Mouse (Mus musculus) lung, adult 2 months (tissue): ENCODE measurements at regions not wholly inside any gene's neighbourhood (a gene's known extent, or its start where the extent isn't known, plus 50 kb on each side); places are given as distances from the start of the nearest gene placed in this dataset.

ENCODE experiments used
- DNase-seq: peaks from one replicate; pipeline ENCODE4 v3.0.0; 2022
- H3K4me1 ChIP-seq: fragments of 200-500 bp; 2 replicates; pipeline ENCODE4 v1.6.1; 2011; ENCODE audit warnings: low read length; ENCODE audit not compliant: control insufficient read depth, insufficient read depth
- H3K4me3 ChIP-seq: fragments of 200-500 bp; replicated peaks from 2 replicates; pipeline ENCODE3; 2011; ENCODE audit warnings: low read depth, mild to moderate bottlenecking, control low read depth, low read length; ENCODE audit errors: extremely low read depth
- CTCF ChIP-seq: fragments of 200-500 bp; IDR thresholded peaks from 2 replicates; pipeline ENCODE4 v1.5.1; 2011; ENCODE audit warnings: mild to moderate bottlenecking, low read length, control low read depth; ENCODE audit not compliant: insufficient read depth
- POLR2A ChIP-seq: fragments of 200-500 bp; IDR thresholded peaks from 2 replicates; pipeline ENCODE4 v1.6.1; 2011; ENCODE audit warnings: low read depth, mild to moderate bottlenecking, control low read depth, low read length, borderline replicate concordance; ENCODE audit errors: extremely low read depth
- WGBS: fragments of 180-500 bp; shearing (Covaris S2); methylation state at CpG from one replicate; pipeline ENCODE4 v1.1.7; 2018; 5-methylcytosine and 5-hydroxymethylcytosine counted together

GRCm38 (mm10) chr5:64541765-64542164 lies 261.4 kb upstream of the Klf3 start:
- TF ChIP-seq CTCF (no peak), POLR2A (no peak)
- Histone ChIP-seq H3K4me1 (peaks cover 3% of the 10 kb centered on the region), H3K4me3 (no peak overlapping the region)
- DNase-seq, result no peak

- TF ChIP-seq POLR2A, result no peak
- WGBS, result 86% methylated on average over 7 of the region's 7 CpGs
- no peak for DNase-seq
- Histone ChIP-seq H3K4me1 (no peaks in the 10 kb centered on the region), H3K4me3 (no peak overlapping the region)
Measured at GRCm38 (mm10) chr5:64555931-64556330, 247.3 kb upstream of the Klf3 start.

- no peak for DNase-seq
- 74% methylated on average over 13 of the region's 13 CpGs for WGBS
- H3K4me1 ChIP-seq, result no peaks in the 10 kb centered on the region
- TF ChIP-seq POLR2A (no peak), CTCF (no peak)
- no peak overlapping the region for H3K4me3 ChIP-seq
Measured at GRCm38 (mm10) chr5:64566451-64567390, 236.5 kb upstream of the Klf3 start.

GRCm38 (mm10) chr5:64567813-64568212 lies 235.4 kb upstream of the Klf3 start:
- no peak for DNase-seq
- WGBS, result 77% methylated on average over 5 of the region's 5 CpGs
- no peak for TF ChIP-seq POLR2A
- no peak for TF ChIP-seq CTCF
- Histone ChIP-seq H3K4me3 (no peak overlapping the region), H3K4me1 (no peaks in the 10 kb centered on the region)

GRCm38 (mm10) chr5:64568294-64568693 lies 234.9 kb upstream of the Klf3 start:
- Histone ChIP-seq H3K4me3 (no peak overlapping the region), H3K4me1 (no peaks in the 10 kb centered on the region)
- no peak for TF ChIP-seq CTCF
- DNase-seq, result no peak
- WGBS, result 76% methylated on average over 3 of the region's 3 CpGs

- WGBS, result 91% methylated on average over 10 of the region's 10 CpGs
- TF ChIP-seq POLR2A (no peak), CTCF (no peak)
- no peak for DNase-seq
- H3K4me3 ChIP-seq, result no peak overlapping the region
- no peaks in the 10 kb centered on the region; the same call in 1 of the 2 replicates for H3K4me1 ChIP-seq
Measured at GRCm38 (mm10) chr5:64574386-64574785, 228.8 kb upstream of the Klf3 start.

- peaks cover 5% of the 10 kb centered on the region for H3K4me1 ChIP-seq
- WGBS, result 75% methylated on average over 6 of the region's 6 CpGs
- no peak for DNase-seq
- TF ChIP-seq POLR2A, result no peak
- TF ChIP-seq CTCF, result no peak
- H3K4me3 ChIP-seq, result no peak overlapping the region
Measured at GRCm38 (mm10) chr5:64575896-64576295, 227.3 kb upstream of the Klf3 start.

GRCm38 (mm10) chr5:64576426-64577262 lies 226.5 kb upstream of the Klf3 start:
- TF ChIP-seq CTCF (no peak), POLR2A (no peak)
- DNase-seq, result no peak
- WGBS, result 76% methylated on average over 19 of the region's 19 CpGs
- H3K4me3 ChIP-seq, result no peak overlapping the region
- peaks cover 5% of the 10 kb centered on the region for H3K4me1 ChIP-seq

GRCm38 (mm10) chr5:64577424-64577823 lies 225.8 kb upstream of the Klf3 start:
- Histone ChIP-seq H3K4me1 (peaks cover 5% of the 10 kb centered on the region), H3K4me3 (no peak overlapping the region)
- TF ChIP-seq CTCF (no peak), POLR2A (no peak)
- no peak for DNase-seq
- 70% methylated on average over 7 of the region's 7 CpGs for WGBS
